Mouse (Mus musculus) megakaryocyte, embryonic 14.5 days (primary cell): ENCODE measurements around the gene Sec11a. TPM values are rescaled to one million over a fixed set of nuclear protein-coding genes. Genes with fewer than 3 reads are reported as not detected.
A peak's percentile ranks its signal among the peaks of the same experiment; 100 is the strongest.

Experiments used
- H3K27me3 ChIP-seq: replicated peaks from 2 replicates; pipeline ENCODE3; 2012; ENCODE audit warnings: inconsistent platforms
- H3K36me3 ChIP-seq: replicated peaks from 2 replicates; pipeline ENCODE3; 2012; ENCODE audit warnings: low read length, inconsistent platforms, mixed read lengths
- H3K4me1 ChIP-seq: 2 replicates; pipeline ENCODE4 v1.6.1; 2012; ENCODE audit warnings: inconsistent platforms
- H3K4me3 ChIP-seq: replicated peaks from 2 replicates; pipeline ENCODE3; 2012; ENCODE audit warnings: moderate library complexity, mild to moderate bottlenecking, inconsistent platforms
- H3K9me3 ChIP-seq: 2 replicates; pipeline ENCODE4 v1.6.1; 2012; ENCODE audit warnings: inconsistent platforms
- FLI1 ChIP-seq: IDR thresholded peaks from 2 replicates; pipeline ENCODE4 v1.6.1; 2012; ENCODE audit warnings: low read length, inconsistent platforms, mixed read lengths
- GATA1 ChIP-seq: IDR thresholded peaks from 3 replicates; pipeline ENCODE4 v1.6.1; 2012; ENCODE audit warnings: mixed read lengths, low read length, inconsistent platforms, borderline replicate concordance
- polyA plus RNA-seq: library from polyadenylated mRNA; stranded (reverse); fragments of >175 nt; gene quantifications from 2 replicates; pipeline ENCODE4 v1.2.3, GENCODE M21; 2012; ENCODE audit warnings: low replicate concordance; ENCODE audit not compliant: insufficient read depth

The Sec11a gene
- polyA plus RNA-seq, 1 experiment, result 6.9 TPM

- Histone ChIP-seq H3K27me3 (no peaks in the 10 kb centered on the region), H3K9me3 (no peaks in the 10 kb centered on the region), H3K36me3 (peaks cover 84% of the 10 kb centered on the region), H3K4me1 (peaks cover 55% of the 10 kb centered on the region), H3K4me3 (no peak overlapping the region)
- no peak for TF ChIP-seq GATA1
- TF ChIP-seq FLI1, result no peak
Observed at GRCm38 (mm10) chr7:80923165-80923564, 24.4 kb downstream of the Sec11a start.

GRCm38 (mm10) chr7:80919647-80920008 is 28.0 kb downstream of the Sec11a start:
- H3K9me3 ChIP-seq, result no peaks in the 10 kb centered on the region
- no peaks in the 10 kb centered on the region for H3K27me3 ChIP-seq
- peaks cover 87% of the 10 kb centered on the region for H3K36me3 ChIP-seq
- peaks cover 45% of the 10 kb centered on the region for H3K4me1 ChIP-seq
- H3K4me3 ChIP-seq, result no peak overlapping the region
- TF ChIP-seq GATA1 (no peak), FLI1 (no peak)

GRCm38 (mm10) chr7:80918982-80919646 is 28.5 kb downstream of the Sec11a start:
- H3K36me3 ChIP-seq, result peaks cover 87% of the 10 kb centered on the region

GRCm38 (mm10) chr7:80917916-80918465 is 29.6 kb downstream of the Sec11a start:
- H3K36me3 ChIP-seq, result peaks cover 88% of the 10 kb centered on the region
- no peaks in the 10 kb centered on the region for H3K9me3 ChIP-seq
- no peak overlapping the region for H3K4me3 ChIP-seq
- H3K27me3 ChIP-seq, result no peaks in the 10 kb centered on the region
- TF ChIP-seq FLI1 (no peak), GATA1 (no peak)
- peaks cover 40% of the 10 kb centered on the region for H3K4me1 ChIP-seq

More at GRCm38 (mm10) chr7:80918982-80919646, 28.5 kb downstream of the Sec11a start:
- H3K4me1 ChIP-seq, result peaks cover 43% of the 10 kb centered on the region
- peak overlapping the region; percentile 85 for H3K4me3 ChIP-seq
- TF ChIP-seq FLI1 (no peak), GATA1 (no peak)
- no peaks in the 10 kb centered on the region for H3K9me3 ChIP-seq
- no peaks in the 10 kb centered on the region for H3K27me3 ChIP-seq

- H3K4me1 ChIP-seq, result peaks cover 18% of the 10 kb centered on the region
- H3K9me3 ChIP-seq, result no peaks in the 10 kb centered on the region
- H3K36me3 ChIP-seq, result peaks cover 82% of the 10 kb centered on the region
- no peaks in the 10 kb centered on the region for H3K27me3 ChIP-seq
- TF ChIP-seq FLI1, result no peak
- no peak for TF ChIP-seq GATA1
- no peak overlapping the region for H3K4me3 ChIP-seq
Observed at GRCm38 (mm10) chr7:80912496-80912895, 35.1 kb downstream of the Sec11a start.

- H3K36me3 ChIP-seq, result peaks cover 82% of the 10 kb centered on the region
- no peaks in the 10 kb centered on the region for H3K9me3 ChIP-seq
- H3K4me3 ChIP-seq, result no peak overlapping the region
- no peaks in the 10 kb centered on the region for H3K27me3 ChIP-seq
- no peak for TF ChIP-seq GATA1
- TF ChIP-seq FLI1, result no peak
- H3K4me1 ChIP-seq, result peaks cover 20% of the 10 kb centered on the region
Observed at GRCm38 (mm10) chr7:80911053-80911452, 36.5 kb downstream of the Sec11a start.

GRCm38 (mm10) chr7:80904921-80905515 is 42.6 kb downstream of the Sec11a start, which contains the start of gene Nmb:
Nmb (minus strand) TSS chr7:80905076.
- no peaks in the 10 kb centered on the region for H3K9me3 ChIP-seq
- peak within 1 kb of the TSS; percentile 89 for H3K4me3 ChIP-seq
- no peaks in the 10 kb centered on the region for H3K27me3 ChIP-seq
- H3K4me1 ChIP-seq, result peaks cover 53% of the 10 kb centered on the region
- TF ChIP-seq GATA1, result no peak
- TF ChIP-seq FLI1, result no peak
- H3K36me3 ChIP-seq, result peaks cover 52% of the 10 kb centered on the region

- Histone ChIP-seq H3K4me1 (peaks cover 59% of the 10 kb centered on the region), H3K4me3 (peak overlapping the region; percentile 89), H3K27me3 (no peaks in the 10 kb centered on the region), H3K36me3 (peaks cover 51% of the 10 kb centered on the region), H3K9me3 (no peaks in the 10 kb centered on the region)
- TF ChIP-seq FLI1 (no peak), GATA1 (no peak)
Observed at GRCm38 (mm10) chr7:80903625-80904422, 43.8 kb downstream of the Sec11a start.

GRCm38 (mm10) chr7:80901541-80902274 is 45.9 kb downstream of the Sec11a start:
- no peaks in the 10 kb centered on the region for H3K9me3 ChIP-seq
- peak overlapping the region; percentile 96 for H3K4me3 ChIP-seq
- no peak for TF ChIP-seq GATA1
- no peak for TF ChIP-seq FLI1
- peaks cover 56% of the 10 kb centered on the region for H3K36me3 ChIP-seq
- H3K4me1 ChIP-seq, result peaks cover 71% of the 10 kb centered on the region
- no peaks in the 10 kb centered on the region for H3K27me3 ChIP-seq
